Mouse (Mus musculus) bone marrow macrophage, adult 2 months (primary cell): ENCODE results near the gene Sv2c. TPM values are rescaled to one million over a fixed set of nuclear protein-coding genes. Genes with fewer than 3 reads are reported as not detected.

Experiments
- H3K27ac ChIP-seq: 2 replicates; pipeline ENCODE4 v1.5.1; 2012; ENCODE audit warnings: low read depth, low read length; ENCODE audit not compliant: insufficient read depth
- H3K4me1 ChIP-seq: 2 replicates; pipeline ENCODE4 v1.6.1; 2012; ENCODE audit warnings: low read length; ENCODE audit not compliant: control insufficient read depth, insufficient read depth
- H3K4me3 ChIP-seq: 2 replicates; pipeline ENCODE4 v1.5.1; 2012; ENCODE audit warnings: mild to moderate bottlenecking, low read length, moderate library complexity; ENCODE audit not compliant: insufficient read depth
- CTCF ChIP-seq: IDR thresholded peaks from 2 replicates; pipeline ENCODE4 v1.5.1; 2012; ENCODE audit warnings: low read depth, mild to moderate bottlenecking, low read length, moderate library complexity
- POLR2A ChIP-seq: IDR thresholded peaks from 2 replicates; pipeline ENCODE4 v1.6.1; 2012; ENCODE audit warnings: mild to moderate bottlenecking, low read depth, low read length, borderline replicate concordance
- polyA plus RNA-seq: library from polyadenylated mRNA; stranded (reverse); fragments of >200 nt; gene quantifications from 2 replicates; pipeline ENCODE4 v1.2.4, GENCODE M21; 2012; ENCODE audit not compliant: missing spikeins, insufficient read depth, insufficient read length

Sv2c gene
- polyA plus RNA-seq, result not detected in 2 replicates

DNA sequence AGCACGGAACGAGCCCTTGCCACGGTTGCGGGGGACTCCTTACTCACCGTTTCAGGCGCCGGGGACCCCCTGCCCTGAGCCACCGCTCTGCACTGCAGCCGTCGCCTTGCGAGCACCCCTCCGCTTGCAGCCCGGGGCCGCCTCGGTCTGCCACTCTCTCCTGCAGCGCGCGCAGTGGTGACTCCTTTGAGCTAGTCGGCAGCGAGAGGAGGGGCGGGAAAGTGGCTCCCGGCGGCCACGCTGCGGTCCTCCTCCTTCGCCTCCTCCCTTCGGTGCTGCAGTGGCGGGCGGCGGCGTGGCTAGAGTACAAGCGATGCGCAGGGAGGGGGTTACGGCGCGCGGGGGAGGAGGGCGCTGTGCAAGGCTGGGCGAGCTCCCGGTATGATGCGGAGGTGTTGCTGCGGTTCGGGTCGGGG is at the start of gene Sv2c:
Gene Sv2c (minus strand): TSS at position 177 of the 416 bp plus-strand sequence.
- H3K4me1 ChIP-seq, result no peaks in the 10 kb centered on the region
- H3K4me3 ChIP-seq, result no peak within 1 kb of the TSS
- H3K27ac ChIP-seq, result no peak within 1 kb of the TSS
- TF ChIP-seq POLR2A (no peak), CTCF (no peak)

DNA sequence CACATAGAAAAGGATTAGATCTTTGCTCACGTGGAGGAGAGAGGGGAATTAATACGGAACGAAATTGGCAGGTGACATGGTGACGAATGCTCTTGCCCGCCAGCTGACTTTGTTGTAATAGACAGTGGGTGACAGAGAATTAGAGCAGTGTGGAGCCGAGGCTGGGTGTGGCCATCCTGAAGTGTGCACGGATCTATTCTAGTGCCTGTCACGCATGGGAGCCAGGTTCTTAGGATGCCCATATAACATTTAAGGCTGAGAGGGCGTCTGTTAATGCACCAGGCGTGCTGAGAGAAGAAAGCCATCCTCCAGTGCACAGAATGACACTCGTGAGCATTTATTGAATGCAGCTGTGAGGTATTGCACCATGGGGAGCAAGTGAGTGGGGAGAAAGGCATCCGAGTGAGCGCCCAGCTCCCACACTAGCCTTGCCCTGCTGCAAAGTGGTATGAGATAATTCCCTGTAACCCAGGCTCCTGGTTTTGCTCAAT is 48.3 kb upstream of the Sv2c start:
- Histone ChIP-seq H3K4me3 (no peak overlapping the region), H3K4me1 (no peaks in the 10 kb centered on the region), H3K27ac (no peak overlapping the region)
- TF ChIP-seq POLR2A (no peak), CTCF (no peak)

DNA sequence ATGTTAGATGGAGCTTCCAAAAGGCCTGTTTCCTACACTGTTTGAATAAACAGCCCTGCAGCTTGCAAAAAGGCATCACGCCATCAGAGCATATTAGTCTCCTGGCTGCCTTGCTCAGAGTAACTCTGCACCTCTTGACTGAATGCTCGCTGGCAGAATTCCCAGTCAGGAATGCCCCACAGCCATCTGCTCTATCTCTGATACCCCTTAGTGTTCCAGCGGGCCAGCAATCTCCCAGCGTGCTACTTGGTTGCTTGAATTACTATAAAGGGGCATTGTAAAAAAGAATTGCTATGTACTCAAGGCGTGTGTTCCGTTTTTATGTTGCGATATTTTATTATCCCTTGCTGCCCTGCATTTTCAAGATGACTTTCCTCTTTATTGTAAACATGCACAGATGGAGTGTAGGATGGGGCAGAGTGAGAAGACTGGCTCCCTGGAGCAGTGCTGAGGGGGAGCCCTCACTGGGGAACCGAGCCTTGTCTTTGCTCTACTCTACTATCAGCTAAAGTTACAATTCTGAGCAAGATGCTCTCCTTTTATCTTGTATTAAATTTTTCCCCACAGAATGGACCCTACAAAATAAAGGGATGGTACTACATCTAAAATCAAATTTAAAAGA is 43.3 kb upstream of the Sv2c start:
- TF ChIP-seq POLR2A, result no peak
- no peak for TF ChIP-seq CTCF
- no peak overlapping the region for H3K4me3 ChIP-seq
- no peak overlapping the region for H3K27ac ChIP-seq
- no peaks in the 10 kb centered on the region for H3K4me1 ChIP-seq

DNA sequence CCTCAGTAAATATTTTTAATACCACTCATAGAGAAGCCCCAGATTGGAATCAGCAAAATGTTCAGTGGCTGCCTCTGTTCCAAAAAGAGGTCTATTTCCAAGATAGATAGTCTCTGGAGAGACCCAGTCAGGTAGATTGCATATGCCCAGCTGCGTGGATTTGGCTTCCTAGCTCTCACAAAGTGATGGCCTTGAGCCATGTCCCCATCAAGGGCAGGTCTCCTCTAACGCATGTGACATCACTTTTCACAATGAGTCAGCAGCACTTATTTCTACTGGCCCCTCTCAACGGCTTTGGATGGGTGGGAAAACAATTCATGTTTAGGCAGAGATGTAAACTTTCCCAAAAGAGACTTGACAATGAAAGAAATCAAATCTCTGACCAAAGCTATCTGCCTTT is 41.3 kb upstream of the Sv2c start:
- H3K27ac ChIP-seq, result no peak overlapping the region
- no peaks in the 10 kb centered on the region for H3K4me1 ChIP-seq
- no peak overlapping the region for H3K4me3 ChIP-seq
- no peak for TF ChIP-seq CTCF
- TF ChIP-seq POLR2A, result no peak

DNA sequence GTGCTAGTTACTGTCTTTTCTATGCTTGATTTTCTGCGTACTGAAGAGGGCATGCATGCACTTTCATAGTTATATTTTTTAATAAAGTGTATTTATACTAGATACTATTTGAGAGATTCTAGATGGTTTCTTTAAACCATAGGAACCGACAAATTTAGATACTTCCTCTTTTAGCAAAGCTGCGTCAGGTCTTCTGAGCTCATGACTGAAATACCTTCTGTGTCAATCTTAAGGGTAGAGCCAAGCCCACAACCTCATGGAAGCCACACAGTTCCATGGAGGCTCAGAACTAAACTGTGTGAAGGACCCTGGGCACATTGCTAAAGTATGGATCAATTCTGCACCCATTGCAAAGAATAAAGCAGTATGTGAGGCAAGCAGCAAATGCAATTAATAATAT is 39.9 kb upstream of the Sv2c start:
- no peaks in the 10 kb centered on the region for H3K4me1 ChIP-seq
- TF ChIP-seq POLR2A (no peak), CTCF (no peak)
- no peak overlapping the region for H3K4me3 ChIP-seq
- H3K27ac ChIP-seq, result no peak overlapping the region

DNA sequence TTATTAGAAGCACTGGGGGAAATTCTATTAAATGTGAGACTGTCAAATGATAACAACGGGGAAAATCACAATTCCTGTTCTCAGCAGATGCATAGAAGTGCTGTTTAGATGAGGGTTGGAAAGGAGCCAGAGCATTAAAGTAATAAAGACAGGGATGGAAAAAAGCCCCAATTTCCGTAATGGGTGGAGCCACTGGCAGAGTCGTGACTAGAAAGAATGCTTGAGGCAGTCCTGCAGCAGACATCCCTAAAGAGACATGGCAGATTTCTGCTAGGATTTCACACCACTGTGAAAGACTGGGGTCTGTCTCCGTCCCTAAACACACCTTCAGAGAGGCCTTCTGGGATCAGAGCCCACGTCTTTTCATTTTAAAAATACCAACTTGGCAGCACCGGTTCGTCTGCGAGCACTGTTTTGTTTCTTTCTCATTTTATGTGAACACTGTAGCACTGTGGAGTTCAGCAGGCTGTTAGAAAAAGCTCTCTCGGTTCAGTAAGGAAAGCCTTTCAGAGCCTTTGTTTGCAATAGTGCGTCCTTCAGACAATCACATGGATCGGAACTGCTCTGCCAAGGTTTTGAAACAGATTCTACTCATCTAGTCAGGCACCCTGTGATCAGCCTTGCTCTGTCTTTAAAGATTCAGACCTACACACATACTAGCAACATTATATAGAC is 36.8 kb upstream of the Sv2c start:
- TF ChIP-seq CTCF (no peak), POLR2A (no peak)
- no peak overlapping the region for H3K27ac ChIP-seq
- no peaks in the 10 kb centered on the region for H3K4me1 ChIP-seq
- H3K4me3 ChIP-seq, result no peak overlapping the region

DNA sequence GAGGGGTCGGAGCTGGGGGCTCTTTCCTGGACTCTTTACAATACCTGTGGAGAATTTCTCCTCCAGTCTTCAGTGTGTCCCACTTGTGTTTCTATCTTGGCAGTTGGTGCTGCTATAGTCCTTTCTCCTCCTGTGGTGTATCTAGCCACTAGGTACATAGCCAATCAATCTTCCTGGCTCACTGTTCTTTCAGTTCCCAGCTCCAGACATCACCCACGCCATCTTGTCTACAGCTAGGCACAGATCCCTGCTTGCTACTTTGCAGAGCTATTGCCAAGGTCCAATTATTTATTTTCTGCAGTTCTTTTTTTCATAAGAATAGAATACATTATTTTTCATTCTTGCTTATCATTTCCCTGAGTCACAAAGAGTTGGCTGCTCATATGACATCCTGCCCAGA is 34.2 kb upstream of the Sv2c start:
- no peak overlapping the region for H3K27ac ChIP-seq
- TF ChIP-seq CTCF, result no peak
- no peak for TF ChIP-seq POLR2A
- H3K4me3 ChIP-seq, result no peak overlapping the region
- H3K4me1 ChIP-seq, result no peaks in the 10 kb centered on the region

DNA sequence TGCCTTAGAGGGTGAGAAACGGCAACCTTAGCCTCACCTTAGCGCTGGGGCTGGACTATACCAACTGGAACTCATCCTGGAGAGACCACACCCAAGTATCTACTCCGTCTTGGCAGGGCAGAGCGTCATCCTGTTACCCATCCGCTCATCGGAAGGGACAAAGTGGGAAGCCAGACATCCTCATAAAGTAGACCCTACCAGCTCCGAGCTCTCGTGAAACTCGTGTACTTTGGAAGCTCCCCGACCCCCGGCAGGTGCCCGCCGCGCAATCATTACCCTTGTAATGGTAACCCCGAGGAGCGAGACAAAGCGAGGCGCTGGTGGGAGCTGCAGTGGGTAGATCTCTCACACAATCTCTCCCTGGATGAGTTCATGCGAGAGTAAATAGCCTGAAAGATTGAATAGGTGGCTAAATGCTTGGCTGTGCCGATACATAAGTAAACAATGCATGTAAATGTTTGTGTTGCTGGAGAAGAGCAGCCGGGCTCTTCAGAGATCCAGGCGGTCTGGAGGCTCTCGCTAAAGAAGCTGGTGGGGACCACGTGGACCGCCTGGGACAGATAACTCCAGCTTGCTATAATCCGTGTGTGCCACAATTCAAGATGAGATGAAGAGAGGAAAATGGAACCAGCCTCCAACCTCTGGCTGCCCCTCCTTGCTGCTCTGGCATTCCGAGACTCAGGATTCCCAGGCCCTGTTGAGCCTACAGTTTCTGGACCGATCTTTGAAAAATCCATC is 1.2 kb upstream of the Sv2c start:
- H3K27ac ChIP-seq, result no peak overlapping the region
- TF ChIP-seq CTCF, result no peak
- no peak for TF ChIP-seq POLR2A
- H3K4me1 ChIP-seq, result no peaks in the 10 kb centered on the region
- H3K4me3 ChIP-seq, result no peak overlapping the region

DNA sequence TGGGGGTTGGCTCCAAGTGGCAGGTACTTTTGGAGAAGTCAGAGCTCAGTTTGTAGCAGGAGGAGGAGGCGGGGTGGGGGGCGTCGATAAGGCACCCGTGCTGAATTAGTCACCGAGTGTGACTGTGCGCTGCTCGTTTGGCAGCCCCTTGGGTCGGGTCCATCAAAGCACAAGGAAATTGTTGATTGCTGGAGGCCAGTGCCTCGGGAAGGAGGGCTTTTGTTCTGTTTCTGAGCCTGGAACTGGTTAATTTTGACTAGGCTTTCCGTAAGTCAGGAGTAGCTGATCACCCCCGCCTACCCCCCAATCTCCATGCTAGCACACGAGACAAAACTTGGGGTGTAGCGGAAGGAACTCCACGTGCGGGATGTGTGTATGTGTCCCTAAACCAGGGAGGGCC is 456 bp upstream of the Sv2c start:
- no peak overlapping the region for H3K4me3 ChIP-seq
- H3K4me1 ChIP-seq, result no peaks in the 10 kb centered on the region
- no peak for TF ChIP-seq CTCF
- TF ChIP-seq POLR2A, result no peak

DNA sequence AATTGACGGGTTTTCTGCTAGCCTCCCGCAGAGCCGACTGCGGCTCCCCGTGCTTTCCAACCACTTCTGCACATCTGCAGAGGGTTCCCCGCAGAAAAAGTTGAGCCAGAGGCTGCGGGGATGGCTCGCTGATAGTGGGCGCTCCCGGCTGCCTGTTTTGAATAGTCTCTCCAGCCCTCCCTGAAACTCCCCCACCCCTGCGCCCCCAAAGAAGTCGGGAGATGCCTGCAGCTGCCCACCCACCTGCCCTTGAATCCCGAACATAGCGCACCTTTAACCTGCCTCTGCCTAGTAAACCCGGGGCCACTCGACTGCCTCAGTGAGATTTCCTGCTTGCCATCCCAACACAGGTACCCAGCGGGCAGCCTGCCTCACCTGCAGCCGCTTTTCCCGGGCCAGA is 466 bp downstream of the Sv2c start:
- Histone ChIP-seq H3K4me1 (no peaks in the 10 kb centered on the region), H3K27ac (no peak overlapping the region), H3K4me3 (no peak overlapping the region)
- TF ChIP-seq CTCF (no peak), POLR2A (no peak)

More for the DNA sequence above, 456 bp upstream of the Sv2c start:
- H3K27ac ChIP-seq, result no peak overlapping the region
